Mouse (Mus musculus) ES-Bruce4 (cell line): ENCODE results near the gene Slc7a14. TPM values are rescaled to one million over a fixed set of nuclear protein-coding genes. Genes with fewer than 3 reads are reported as not detected.

Experiments used
- H3K27ac ChIP-seq: 2 replicates; pipeline ENCODE4 v1.5.1; 2012; ENCODE audit warnings: low read length, inconsistent platforms; ENCODE audit not compliant: insufficient read depth
- H3K27me3 ChIP-seq: 2 replicates; pipeline ENCODE4 v1.6.1; 2012; ENCODE audit warnings: mild to moderate bottlenecking, low read length, inconsistent platforms; ENCODE audit not compliant: control insufficient read depth, poor library complexity, insufficient read depth, severe bottlenecking
- H3K36me3 ChIP-seq: 2 replicates; pipeline ENCODE4 v1.6.1; 2012; ENCODE audit warnings: inconsistent platforms, mild to moderate bottlenecking, low read length, moderate library complexity; ENCODE audit not compliant: control insufficient read depth, poor library complexity, insufficient read depth, severe bottlenecking
- H3K4me1 ChIP-seq: one replicate; pipeline ENCODE4 v1.8.1; 2011; ENCODE audit warnings: low read length; ENCODE audit not compliant: control insufficient read depth, insufficient read depth
- H3K4me3 ChIP-seq: 2 replicates; pipeline ENCODE4 v1.5.1; 2011; ENCODE audit warnings: low read depth, mild to moderate bottlenecking, low read length
- H3K9ac ChIP-seq: 2 replicates; pipeline ENCODE4 v1.6.1; 2012; ENCODE audit warnings: low read depth, mild to moderate bottlenecking, inconsistent platforms; ENCODE audit not compliant: poor library complexity, severe bottlenecking
- H3K9me3 ChIP-seq: replicated peaks from 2 replicates; pipeline ENCODE4 v1.6.1; 2012; ENCODE audit warnings: mild to moderate bottlenecking, low read length, inconsistent platforms; ENCODE audit not compliant: control insufficient read depth, poor library complexity, insufficient read depth, severe bottlenecking
- CTCF ChIP-seq: IDR thresholded peaks from one replicate; pipeline ENCODE4 v1.8.1; 2011; ENCODE audit warnings: low read depth, low read length
- EP300 ChIP-seq: IDR thresholded peaks from 2 replicates; pipeline ENCODE4 v1.6.1; 2011; ENCODE audit warnings: low read depth, low read length; ENCODE audit not compliant: insufficient read depth
- POLR2A ChIP-seq: IDR thresholded peaks from one replicate; pipeline ENCODE4 v1.8.1; 2011; ENCODE audit warnings: low read length; ENCODE audit not compliant: insufficient read depth
- polyA plus RNA-seq: library from polyadenylated mRNA; stranded (reverse); fragments of >200 nt; gene quantifications from 2 replicates; pipeline ENCODE4 v1.2.4, GENCODE M21; 2011; ENCODE audit warnings: low read depth; ENCODE audit not compliant: missing spikeins, insufficient read depth, insufficient read length

Slc7a14 gene
- polyA plus RNA-seq, 1 experiment: 0.10 TPM

- TF ChIP-seq CTCF (no peak), EP300 (no peak), POLR2A (no peak)
- H3K4me3 ChIP-seq: no peak overlapping the region
- no peaks in the 10 kb centered on the region for H3K27me3 ChIP-seq
- H3K36me3 ChIP-seq: no peaks in the 10 kb centered on the region
- no peak overlapping the region for H3K27ac ChIP-seq
- no peaks in the 10 kb centered on the region for H3K4me1 ChIP-seq
- H3K9me3 ChIP-seq: no peaks in the 10 kb centered on the region
- H3K9ac ChIP-seq: no peak overlapping the region
Observed at GRCm38 (mm10) chr3:31267921-31268320, 42.3 kb downstream of the Slc7a14 start.

- Histone ChIP-seq H3K27me3 (no peaks in the 10 kb centered on the region), H3K27ac (no peak overlapping the region), H3K4me3 (no peak overlapping the region), H3K4me1 (no peaks in the 10 kb centered on the region), H3K36me3 (no peaks in the 10 kb centered on the region), H3K9ac (no peak overlapping the region), H3K9me3 (no peaks in the 10 kb centered on the region)
- no peak for TF ChIP-seq EP300
- no peak for TF ChIP-seq CTCF
- no peak for TF ChIP-seq POLR2A
Observed at GRCm38 (mm10) chr3:31266941-31267340, 43.2 kb downstream of the Slc7a14 start.

- Histone ChIP-seq H3K27me3 (no peaks in the 10 kb centered on the region), H3K27ac (no peak overlapping the region), H3K9ac (no peak overlapping the region), H3K9me3 (no peaks in the 10 kb centered on the region), H3K36me3 (no peaks in the 10 kb centered on the region), H3K4me3 (no peak overlapping the region), H3K4me1 (peaks cover 2% of the 10 kb centered on the region)
- TF ChIP-seq EP300 (no peak), POLR2A (no peak), CTCF (no peak)
Observed at GRCm38 (mm10) chr3:31263535-31263934, 46.6 kb downstream of the Slc7a14 start.

- Histone ChIP-seq H3K4me1 (peaks cover 2% of the 10 kb centered on the region), H3K36me3 (no peaks in the 10 kb centered on the region), H3K9ac (no peak overlapping the region), H3K4me3 (no peak overlapping the region), H3K27ac (no peak overlapping the region), H3K9me3 (no peaks in the 10 kb centered on the region), H3K27me3 (no peaks in the 10 kb centered on the region)
- no peak for TF ChIP-seq EP300
- no peak for TF ChIP-seq CTCF
- TF ChIP-seq POLR2A: no peak
Observed at GRCm38 (mm10) chr3:31261418-31262014, 48.7 kb downstream of the Slc7a14 start.

GRCm38 (mm10) chr3:31260964-31261346, 49.2 kb downstream of the Slc7a14 start:
- Histone ChIP-seq H3K4me1 (peaks cover 2% of the 10 kb centered on the region), H3K36me3 (no peaks in the 10 kb centered on the region), H3K9ac (no peak overlapping the region), H3K4me3 (no peak overlapping the region), H3K9me3 (no peaks in the 10 kb centered on the region), H3K27me3 (no peaks in the 10 kb centered on the region), H3K27ac (no peak overlapping the region)
- no peak for TF ChIP-seq POLR2A
- no peak for TF ChIP-seq EP300
- TF ChIP-seq CTCF: no peak

- Histone ChIP-seq H3K36me3 (no peaks in the 10 kb centered on the region), H3K9ac (no peak overlapping the region), H3K4me3 (no peak overlapping the region), H3K27ac (no peak overlapping the region), H3K4me1 (peaks cover 2% of the 10 kb centered on the region), H3K9me3 (no peaks in the 10 kb centered on the region), H3K27me3 (no peaks in the 10 kb centered on the region)
- TF ChIP-seq CTCF (no peak), EP300 (peak; percentile 66)
Observed at GRCm38 (mm10) chr3:31260329-31260963, 49.7 kb downstream of the Slc7a14 start.
